Comparison of ENCODE assay signal across 18 mouse cellular contexts in the genomic region with DNA sequence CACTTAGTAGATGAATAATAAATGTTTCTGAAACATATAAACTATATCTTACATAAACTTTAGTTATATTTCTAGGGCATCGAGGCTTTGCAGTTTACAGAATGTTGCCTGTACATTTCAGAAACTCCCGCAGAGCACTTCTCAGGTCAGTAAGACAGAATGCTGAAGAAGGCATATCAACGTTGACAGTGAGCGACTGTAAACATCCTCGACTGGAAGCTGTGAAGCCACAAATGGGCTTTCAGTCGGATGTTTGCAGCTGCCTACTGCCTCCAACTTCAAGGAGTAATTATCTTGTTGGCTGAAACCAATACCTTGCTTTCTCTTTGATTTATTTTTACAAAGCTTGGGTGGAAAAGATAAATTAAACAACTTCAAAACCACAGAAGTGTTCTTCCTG.
A peak's percentile ranks its signal among the peaks of the same experiment; 100 is the strongest.
DNase-seq lines count a peak whose midpoint lies in the region; ATAC-seq and TF ChIP-seq lines count a peak whose summit lies in the region.
"Had no signal": no experiment of that assay in that cellular context is flagged by ENCODE, and none has a peak within 500 bp of the region (broad histone marks: within the 10 kb centered on the region; RNA-seq: fewer than 3 reads in every experiment).

No protein-coding gene starts in this region.

- no peak for DNase-seq in heart, embryonic 10.5 days (ENCODE audit: low spot score)
- no peak for DNase-seq in heart, postnatal 4 days
- no peak for DNase-seq in hindbrain, postnatal 0 days (ENCODE audit: low spot score)
- DNase-seq in hindbrain, embryonic 14.5 days (ENCODE audit: low spot score), result no peak
- DNase-seq in lung, embryonic 14.5 days, result peak; percentile 76
- no peak for DNase-seq in lung, adult 2 months
- DNase-seq in adrenal gland, postnatal 36 days, result no peak
- DNase-seq: cerebellum, adult 8-10 months; gastrocnemius, postnatal 10 days; right cerebral cortex, postnatal 14 days had no signal

- H3K4me2 ChIP-seq in hindbrain, postnatal 0 days (ENCODE audit: low read depth, low read length), result no peak overlapping the region
- H3K4me2 ChIP-seq in hindbrain, embryonic 14.5 days (replicated peaks), result no peak overlapping the region
- H3K4me2 ChIP-seq in lung, embryonic 14.5 days, result peak overlapping the region; percentile 48
- H3K4me2 ChIP-seq: liver, embryonic 11.5 days; midbrain, embryonic 11.5 days had no signal

- H3K27me3 ChIP-seq in heart, embryonic 10.5 days (ENCODE audit: insufficient read depth, poor library complexity, severe bottlenecking), result no peaks in the 10 kb centered on the region
- H3K27me3 ChIP-seq in hindbrain, postnatal 0 days (ENCODE audit: insufficient read depth, low read length), result no peaks in the 10 kb centered on the region
- no peaks in the 10 kb centered on the region for H3K27me3 ChIP-seq in hindbrain, embryonic 14.5 days (ENCODE audit: control insufficient read depth, insufficient read depth, low read length)
- H3K27me3 ChIP-seq in lung, embryonic 14.5 days (ENCODE audit: insufficient read depth, low read length), result no peaks in the 10 kb centered on the region
- H3K27me3 ChIP-seq: Patski had no signal

- peak overlapping the region; percentile 15; the same call in 1 of the 2 replicates for H3K4me3 ChIP-seq in heart, embryonic 10.5 days
- no peak overlapping the region for H3K4me3 ChIP-seq in hindbrain, postnatal 0 days (ENCODE audit: low read length)
- H3K4me3 ChIP-seq in hindbrain, embryonic 14.5 days (replicated peaks; ENCODE audit: low read length), result no peak overlapping the region
- H3K4me3 ChIP-seq in lung, embryonic 14.5 days (ENCODE audit: low read depth, low read length), result no peak overlapping the region
- no peak overlapping the region for H3K4me3 ChIP-seq in lung, adult 2 months (replicated peaks; ENCODE audit: extremely low read depth, low read depth, low read length)
- no peak overlapping the region for H3K4me3 ChIP-seq in brown adipose tissue, adult 24 weeks (ENCODE audit: insufficient read depth, low read depth, low read length)
- H3K4me3 ChIP-seq: layer of hippocampus, adult 2 months; limb, embryonic 10.5 days had no signal

- 29% methylated on average over 6 of the region's 6 CpGs for WGBS in heart, embryonic 10.5 days
- 64% methylated on average over 6 of the region's 6 CpGs for WGBS in hindbrain, postnatal 0 days
- WGBS in hindbrain, embryonic 14.5 days, result 74% methylated on average over 6 of the region's 6 CpGs
- WGBS in lung, embryonic 14.5 days, result 9% methylated on average over 6 of the region's 6 CpGs
- WGBS in lung, adult 2 months, result 11% methylated on average over 6 of the region's 6 CpGs

- no peak for TF ChIP-seq POLR2A in lung, adult 2 months (IDR thresholded peaks at IDR 0.05; ENCODE audit: borderline replicate concordance, extremely low read depth, low read depth, low read length)

- no peak for ATAC-seq in hindbrain, postnatal 0 days
- ATAC-seq in hindbrain, embryonic 14.5 days (ENCODE audit: low FRiP score), result no peak
- peak; percentile 55; the same call in 1 of the 2 replicates for ATAC-seq in lung, embryonic 14.5 days (ENCODE audit: insufficient read depth)
- ATAC-seq: activated CD4-positive, CD25-positive, alpha-beta regulatory T cell, adult 4 months had no signal

- H3K27ac ChIP-seq in heart, embryonic 10.5 days, result peak overlapping the region; percentile 68; the same call in 1 of the 2 replicates
- 0 out of 2 replicates have a peak overlapping the region, but pooled peaks have one; percentile 33 for H3K27ac ChIP-seq in hindbrain, postnatal 0 days
- no peak overlapping the region for H3K27ac ChIP-seq in hindbrain, embryonic 14.5 days
- H3K27ac ChIP-seq in lung, embryonic 14.5 days (ENCODE audit: low read depth), result peak overlapping the region; percentile 90
- peak overlapping the region; percentile 39; the same call in 1 of the 2 replicates for H3K27ac ChIP-seq in brown adipose tissue, adult 24 weeks (replicated peaks; ENCODE audit: low read depth, low read length)
- H3K27ac ChIP-seq: limb, embryonic 10.5 days; macrophage had no signal

- no peak overlapping the region for H3K9ac ChIP-seq in hindbrain, postnatal 0 days (replicated peaks; ENCODE audit: low read length)
- H3K9ac ChIP-seq in hindbrain, embryonic 14.5 days, result no peak overlapping the region
- no peak overlapping the region for H3K9ac ChIP-seq in lung, embryonic 14.5 days

- H3K9me3 ChIP-seq in heart, embryonic 10.5 days, result no peaks in the 10 kb centered on the region
- no peaks in the 10 kb centered on the region for H3K9me3 ChIP-seq in hindbrain, postnatal 0 days (ENCODE audit: low read length)
- no peaks in the 10 kb centered on the region for H3K9me3 ChIP-seq in hindbrain, embryonic 14.5 days (ENCODE audit: control insufficient read depth, low read length)
- no peaks in the 10 kb centered on the region for H3K9me3 ChIP-seq in lung, embryonic 14.5 days (ENCODE audit: low read depth, low read length)
- H3K9me3 ChIP-seq: limb, embryonic 10.5 days had no signal

- peaks cover 33% of the 10 kb centered on the region for H3K4me1 ChIP-seq in heart, embryonic 10.5 days
- H3K4me1 ChIP-seq in hindbrain, postnatal 0 days (ENCODE audit: insufficient read depth, low read length), result no peaks in the 10 kb centered on the region
- 0 out of 2 replicates have a peak, but pooled peaks cover 6% of the 10 kb centered on the region for H3K4me1 ChIP-seq in hindbrain, embryonic 14.5 days (replicated peaks; ENCODE audit: control insufficient read depth, insufficient read depth, low read length)
- 0 out of 2 replicates have a peak, but pooled peaks cover 10% of the 10 kb centered on the region for H3K4me1 ChIP-seq in lung, embryonic 14.5 days (ENCODE audit: insufficient read depth)
- H3K4me1 ChIP-seq in lung, adult 2 months (ENCODE audit: control insufficient read depth, insufficient read depth, low read length), result peaks cover 35% of the 10 kb centered on the region
- peaks cover 10% of the 10 kb centered on the region for H3K4me1 ChIP-seq in brown adipose tissue, adult 24 weeks (ENCODE audit: control insufficient read depth, insufficient read depth, insufficient read length, low read length)

- peaks cover 11% of the 10 kb centered on the region for H3K36me3 ChIP-seq in heart, embryonic 10.5 days
- no peaks in the 10 kb centered on the region for H3K36me3 ChIP-seq in hindbrain, postnatal 0 days (ENCODE audit: insufficient read depth, low read length)
- peaks cover 3% of the 10 kb centered on the region; the same call in 1 of the 2 replicates for H3K36me3 ChIP-seq in hindbrain, embryonic 14.5 days (replicated peaks; ENCODE audit: control insufficient read depth, insufficient read depth)
- peaks cover 6% of the 10 kb centered on the region for H3K36me3 ChIP-seq in lung, embryonic 14.5 days (ENCODE audit: insufficient read depth)

- no peak for TF ChIP-seq CTCF in hindbrain, postnatal 0 days (IDR thresholded peaks at IDR 0.05; ENCODE audit: low read depth)
- TF ChIP-seq CTCF in lung, embryonic 14.5 days (IDR thresholded peaks at IDR 0.05; ENCODE audit: low read depth), result no peak
- TF ChIP-seq CTCF in lung, adult 2 months (IDR thresholded peaks at IDR 0.05; ENCODE audit: insufficient read depth, low read length), result no peak
